Mouse (Mus musculus): ENCODE measurements around the gene Sox6. TPM values are rescaled to one million over a fixed set of nuclear protein-coding genes. Genes with fewer than 3 reads are reported as not detected.

Gene Sox6
- polyA plus RNA-seq, 1 experiment from 2014 or later = 24.3 TPM

GRCm38 (mm10) chr7:115719791-115720190 is 318.8 kb downstream of the Sox6 start:
- no peaks in the 10 kb centered on the region for H3K36me3 ChIP-seq (ENCODE audit: insufficient read depth, low read length)
- H3K27me3 ChIP-seq (ENCODE audit: insufficient read depth, low read length) = no peaks in the 10 kb centered on the region
- H3K9me3 ChIP-seq (replicated peaks; ENCODE audit: low read length) = no peaks in the 10 kb centered on the region
- H3K9ac ChIP-seq (ENCODE audit: low read depth, low read length) = no peak overlapping the region
- H3K4me1 ChIP-seq (replicated peaks; ENCODE audit: insufficient read depth, low read length) = no peaks in the 10 kb centered on the region
- no peak for TF ChIP-seq CTCF (IDR thresholded peaks at IDR 0.05; ENCODE audit: low read depth)
- DNase-seq (ENCODE audit: low spot score) (no peak), ATAC-seq (replicated peaks; ENCODE audit: low FRiP score, low read depth) (no peak)
- H3K4me3 ChIP-seq (replicated peaks; ENCODE audit: low read depth, low read length) = no peak overlapping the region
- H3K4me2 ChIP-seq (ENCODE audit: low read length) = no peak overlapping the region
- H3K27ac ChIP-seq = no peak overlapping the region
- WGBS = 91% methylated on average over 3 of the region's 3 CpGs

GRCm38 (mm10) chr7:115706141-115706540 is 332.5 kb downstream of the Sox6 start:
- H3K4me1 ChIP-seq (replicated peaks; ENCODE audit: insufficient read depth, low read length) = no peaks in the 10 kb centered on the region
- no peak overlapping the region for H3K9ac ChIP-seq (ENCODE audit: low read depth, low read length)
- no peak overlapping the region for H3K4me2 ChIP-seq (ENCODE audit: low read length)
- no peak for TF ChIP-seq CTCF (IDR thresholded peaks at IDR 0.05; ENCODE audit: low read depth)
- 28% methylated on average over 2 of the region's 2 CpGs for WGBS
- H3K27me3 ChIP-seq (ENCODE audit: insufficient read depth, low read length) = no peaks in the 10 kb centered on the region
- ATAC-seq (replicated peaks; ENCODE audit: low FRiP score, low read depth) (no peak), DNase-seq (ENCODE audit: low spot score) (no peak)
- no peaks in the 10 kb centered on the region for H3K36me3 ChIP-seq (ENCODE audit: insufficient read depth, low read length)
- no peaks in the 10 kb centered on the region for H3K9me3 ChIP-seq (replicated peaks; ENCODE audit: low read length)
- H3K4me3 ChIP-seq (replicated peaks; ENCODE audit: low read depth, low read length) = no peak overlapping the region
- H3K27ac ChIP-seq = no peak overlapping the region

GRCm38 (mm10) chr7:115698105-115698504 is 340.5 kb downstream of the Sox6 start:
- Histone ChIP-seq H3K4me2 (ENCODE audit: low read length) (no peak overlapping the region), H3K9ac (ENCODE audit: low read depth, low read length) (no peak overlapping the region)
- no peak for DNase-seq (ENCODE audit: low spot score)

GRCm38 (mm10) chr7:115693206-115693605 is 345.4 kb downstream of the Sox6 start:
- no peak overlapping the region for H3K27ac ChIP-seq
- H3K4me1 ChIP-seq (replicated peaks; ENCODE audit: insufficient read depth, low read length) = no peaks in the 10 kb centered on the region
- no peaks in the 10 kb centered on the region for H3K27me3 ChIP-seq (ENCODE audit: insufficient read depth, low read length)
- WGBS = 75% methylated on average over 8 of the region's 8 CpGs
- no peaks in the 10 kb centered on the region for H3K9me3 ChIP-seq (replicated peaks; ENCODE audit: low read length)
- no peak overlapping the region for H3K4me3 ChIP-seq (replicated peaks; ENCODE audit: low read depth, low read length)
- ATAC-seq (replicated peaks; ENCODE audit: low FRiP score, low read depth) (no peak), DNase-seq (ENCODE audit: low spot score) (no peak)
- no peaks in the 10 kb centered on the region for H3K36me3 ChIP-seq (ENCODE audit: insufficient read depth, low read length)
- H3K9ac ChIP-seq (ENCODE audit: low read depth, low read length) = no peak overlapping the region
- no peak overlapping the region for H3K4me2 ChIP-seq (ENCODE audit: low read length)
- TF ChIP-seq CTCF (IDR thresholded peaks at IDR 0.05; ENCODE audit: low read depth) = no peak

More at GRCm38 (mm10) chr7:115698105-115698504, 340.5 kb downstream of the Sox6 start:
- Histone ChIP-seq H3K9me3 (replicated peaks; ENCODE audit: low read length) (no peaks in the 10 kb centered on the region), H3K27me3 (ENCODE audit: insufficient read depth, low read length) (no peaks in the 10 kb centered on the region), H3K4me3 (replicated peaks; ENCODE audit: low read depth, low read length) (no peak overlapping the region), H3K36me3 (ENCODE audit: insufficient read depth, low read length) (no peaks in the 10 kb centered on the region), H3K27ac (no peak overlapping the region), H3K4me1 (replicated peaks; ENCODE audit: insufficient read depth, low read length) (no peaks in the 10 kb centered on the region)
- no peak for ATAC-seq (replicated peaks; ENCODE audit: low FRiP score, low read depth)
- WGBS = 79% methylated on average over 1 of the region's 1 CpGs
- peak; percentile 48 for TF ChIP-seq CTCF (IDR thresholded peaks at IDR 0.05; ENCODE audit: low read depth)

GRCm38 (mm10) chr7:115691091-115691490 is 347.5 kb downstream of the Sox6 start:
- ATAC-seq (replicated peaks; ENCODE audit: low FRiP score, low read depth) (no peak), DNase-seq (ENCODE audit: low spot score) (peak; percentile 43)
- Histone ChIP-seq H3K4me1 (replicated peaks; ENCODE audit: insufficient read depth, low read length) (no peaks in the 10 kb centered on the region), H3K27ac (no peak overlapping the region), H3K9ac (ENCODE audit: low read depth, low read length) (no peak overlapping the region), H3K36me3 (ENCODE audit: insufficient read depth, low read length) (no peaks in the 10 kb centered on the region), H3K4me3 (replicated peaks; ENCODE audit: low read depth, low read length) (no peak overlapping the region), H3K27me3 (ENCODE audit: insufficient read depth, low read length) (no peaks in the 10 kb centered on the region), H3K9me3 (replicated peaks; ENCODE audit: low read length) (no peaks in the 10 kb centered on the region), H3K4me2 (ENCODE audit: low read length) (no peak overlapping the region)
- TF ChIP-seq CTCF (IDR thresholded peaks at IDR 0.05; ENCODE audit: low read depth) = no peak
- WGBS = 26% methylated on average over 4 of the region's 4 CpGs

GRCm38 (mm10) chr7:115686687-115687086 is 351.9 kb downstream of the Sox6 start:
- DNase-seq (ENCODE audit: low spot score) (no peak), ATAC-seq (replicated peaks; ENCODE audit: low FRiP score, low read depth) (no peak)
- H3K27me3 ChIP-seq (ENCODE audit: insufficient read depth, low read length) = no peaks in the 10 kb centered on the region
- WGBS = 77% methylated on average over 6 of the region's 6 CpGs
- no peaks in the 10 kb centered on the region for H3K36me3 ChIP-seq (ENCODE audit: insufficient read depth, low read length)
- H3K4me2 ChIP-seq (ENCODE audit: low read length) = no peak overlapping the region
- no peaks in the 10 kb centered on the region for H3K4me1 ChIP-seq (replicated peaks; ENCODE audit: insufficient read depth, low read length)
- no peaks in the 10 kb centered on the region for H3K9me3 ChIP-seq (replicated peaks; ENCODE audit: low read length)
- H3K4me3 ChIP-seq (replicated peaks; ENCODE audit: low read depth, low read length) = no peak overlapping the region
- no peak overlapping the region for H3K27ac ChIP-seq
- TF ChIP-seq CTCF (IDR thresholded peaks at IDR 0.05; ENCODE audit: low read depth) = no peak
- H3K9ac ChIP-seq (ENCODE audit: low read depth, low read length) = no peak overlapping the region

- DNase-seq (ENCODE audit: low spot score) = peak; percentile 29
- ATAC-seq (replicated peaks; ENCODE audit: low FRiP score, low read depth) = no peak; the same call in 1 of the 2 replicates
- Histone ChIP-seq H3K9me3 (replicated peaks; ENCODE audit: low read length) (no peaks in the 10 kb centered on the region), H3K4me1 (replicated peaks; ENCODE audit: insufficient read depth, low read length) (no peaks in the 10 kb centered on the region), H3K27ac (peak overlapping the region; percentile 56; the same call in 1 of the 2 replicates), H3K4me2 (ENCODE audit: low read length) (no peak overlapping the region), H3K4me3 (replicated peaks; ENCODE audit: low read depth, low read length) (no peak overlapping the region), H3K27me3 (ENCODE audit: insufficient read depth, low read length) (no peaks in the 10 kb centered on the region), H3K9ac (ENCODE audit: low read depth, low read length) (no peak overlapping the region), H3K36me3 (ENCODE audit: insufficient read depth, low read length) (no peaks in the 10 kb centered on the region)
- WGBS = 73% methylated on average over 3 of the region's 3 CpGs
- no peak for TF ChIP-seq CTCF (IDR thresholded peaks at IDR 0.05; ENCODE audit: low read depth)
Observed at GRCm38 (mm10) chr7:115684142-115684541, 354.5 kb downstream of the Sox6 start.

Data from kidney, postnatal 0 days (tissue).